Mouse (Mus musculus): ENCODE results near the gene Dlgap4.

DNA sequence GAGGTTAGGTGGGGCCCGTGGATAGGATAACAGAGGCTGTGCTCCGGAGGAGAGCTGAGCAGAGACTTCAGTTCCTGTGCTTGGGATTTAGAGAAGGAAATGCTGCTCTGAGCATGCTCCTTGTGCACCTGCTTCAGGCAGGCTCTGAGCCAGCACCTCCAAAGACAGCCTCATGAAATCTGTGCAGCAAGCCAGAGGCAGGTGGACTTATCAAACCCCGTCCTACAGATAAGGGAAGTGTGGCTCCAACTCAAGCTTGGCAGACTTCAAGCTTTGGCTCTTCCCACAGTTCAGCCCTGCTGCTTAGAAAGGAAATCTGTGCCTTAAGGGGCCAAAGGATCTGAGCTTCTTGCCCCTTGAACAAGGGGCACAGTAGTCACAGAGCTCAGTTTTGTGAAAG, 113.4 kb downstream of the Dlgap4 start:
- TF ChIP-seq CTCF (IDR thresholded peaks at IDR 0.05; ENCODE audit: extremely low read depth, insufficient read depth, low read length) = no peak
- no peak for TF ChIP-seq POLR2A (IDR thresholded peaks at IDR 0.05; ENCODE audit: extremely low read depth, insufficient read depth, low read length)
